Mouse (Mus musculus): Measurements from ENCODE around the gene Ablim2.

Gene Ablim2

GRCm38 (mm10) chr5:35811639-35812295, 54.1 kb downstream of the Ablim2 start:
- DNase-seq (ENCODE audit: low read depth in 2 of 2, low spot score in 2 of 2): no peak

- no peak for DNase-seq (ENCODE audit: low read depth in 2 of 2, low spot score in 2 of 2)
Observed at GRCm38 (mm10) chr5:35814334-35814941, 56.8 kb downstream of the Ablim2 start.

GRCm38 (mm10) chr5:35815051-35815450, 57.4 kb downstream of the Ablim2 start:
- no peak for DNase-seq (ENCODE audit: low read depth in 2 of 2, low spot score in 2 of 2)

- no peak for DNase-seq (ENCODE audit: low read depth in 2 of 2, low spot score in 2 of 2)
Observed at GRCm38 (mm10) chr5:35817266-35817665, 59.6 kb downstream of the Ablim2 start.

- DNase-seq (ENCODE audit: low read depth in 2 of 2, low spot score in 2 of 2): no peak
Observed at GRCm38 (mm10) chr5:35817882-35818281, 60.2 kb downstream of the Ablim2 start.

- DNase-seq (ENCODE audit: low read depth in 2 of 2, low spot score in 2 of 2): no peak
Observed at GRCm38 (mm10) chr5:35822721-35823120, 65.0 kb downstream of the Ablim2 start.

GRCm38 (mm10) chr5:35826465-35826864, 68.8 kb downstream of the Ablim2 start:
- no peak for DNase-seq (ENCODE audit: low read depth in 2 of 2, low spot score in 2 of 2)

GRCm38 (mm10) chr5:35827075-35827474, 69.4 kb downstream of the Ablim2 start:
- DNase-seq (ENCODE audit: low read depth in 2 of 2, low spot score in 2 of 2): no peak

GRCm38 (mm10) chr5:35827856-35828255, 70.2 kb downstream of the Ablim2 start:
- DNase-seq (ENCODE audit: low read depth in 2 of 2, low spot score in 2 of 2): no peak

- no peak for DNase-seq (ENCODE audit: low read depth in 2 of 2, low spot score in 2 of 2)
Observed at GRCm38 (mm10) chr5:35830101-35830500, 72.4 kb downstream of the Ablim2 start.

- DNase-seq (ENCODE audit: low read depth in 2 of 2, low spot score in 2 of 2): no peak
Observed at GRCm38 (mm10) chr5:35833881-35834280, 76.2 kb downstream of the Ablim2 start.

GRCm38 (mm10) chr5:35836992-35837391, 79.3 kb downstream of the Ablim2 start:
- no peak for DNase-seq (ENCODE audit: low read depth in 2 of 2, low spot score in 2 of 2)

GRCm38 (mm10) chr5:35839262-35839661, 81.6 kb downstream of the Ablim2 start:
- DNase-seq (ENCODE audit: low read depth in 2 of 2, low spot score in 2 of 2): no peak

GRCm38 (mm10) chr5:35851485-35851884, 93.8 kb downstream of the Ablim2 start:
- no peak for DNase-seq (ENCODE audit: low read depth in 2 of 2, low spot score in 2 of 2)

- no peak for DNase-seq (ENCODE audit: low read depth in 2 of 2, low spot score in 2 of 2)
Observed at GRCm38 (mm10) chr5:35853463-35853862, 95.8 kb downstream of the Ablim2 start.

GRCm38 (mm10) chr5:35856245-35856644, 98.6 kb downstream of the Ablim2 start:
- DNase-seq (ENCODE audit: low read depth in 2 of 2, low spot score in 2 of 2): no peak

GRCm38 (mm10) chr5:35858069-35858468, 100.4 kb downstream of the Ablim2 start:
- peak; percentile 11 to 32 for DNase-seq (ENCODE audit: low read depth in 2 of 2, low spot score in 2 of 2)

GRCm38 (mm10) chr5:35861456-35861855, 103.8 kb downstream of the Ablim2 start:
- DNase-seq (ENCODE audit: low read depth in 2 of 2, low spot score in 2 of 2): no peak

GRCm38 (mm10) chr5:35869973-35870372, 112.3 kb downstream of the Ablim2 start:
- no peak for DNase-seq (ENCODE audit: low read depth in 2 of 2, low spot score in 2 of 2)

- DNase-seq (ENCODE audit: low read depth in 2 of 2, low spot score in 2 of 2): peak; percentile 34 to 53
Observed at GRCm38 (mm10) chr5:35870408-35871012, 112.8 kb downstream of the Ablim2 start.

- no peak for DNase-seq (ENCODE audit: low read depth in 2 of 2, low spot score in 2 of 2)
Observed at GRCm38 (mm10) chr5:35873382-35873781, 115.7 kb downstream of the Ablim2 start.

- DNase-seq (ENCODE audit: low read depth in 2 of 2, low spot score in 2 of 2): no peak
Observed at GRCm38 (mm10) chr5:35876236-35876635, 118.6 kb downstream of the Ablim2 start.

Measured in CD8-positive naive resting alpha-beta T cell, adult 2 months (primary cell).